Comparison of ENCODE assay signal across 9 mouse cellular contexts in genomic region chr5:23788390-23788830, GRCm38 (mm10). TPM values are rescaled to one million over a fixed set of nuclear protein-coding genes. Genes with fewer than 3 reads are reported as not detected.
DNase-seq lines count a peak whose midpoint lies in the region; ATAC-seq and TF ChIP-seq lines count a peak whose summit lies in the region.
"Had no signal": no experiment of that assay in that cellular context is flagged by ENCODE, and none has a peak within 500 bp of the region (broad histone marks: within the 10 kb centered on the region; RNA-seq: fewer than 3 reads in every experiment).

No protein-coding gene starts in this region.

- DNase-seq in liver, adult 2 months (ENCODE audit: extremely low read depth, low read depth, low spot score), result no peak
- DNase-seq in liver, result no peak
- DNase-seq in adrenal gland, postnatal 36 days, result no peak
- no peak for DNase-seq in embryo, embryonic 11 days
- DNase-seq in right cerebral cortex, postnatal 25 days, result no peak
- DNase-seq: kidney, postnatal 10 days had no signal

- peak overlapping the region; percentile 88 for H3K4me2 ChIP-seq in embryonic facial prominence, embryonic 13.5 days
- peak overlapping the region; percentile 77 for H3K4me2 ChIP-seq in intestine, postnatal 0 days (replicated peaks; ENCODE audit: low read depth)
- peak overlapping the region; percentile 88 for H3K4me2 ChIP-seq in neural tube, embryonic 14.5 days (ENCODE audit: low read depth, low read length)

- peak overlapping the region; percentile 76; the same call in 1 of the 2 replicates for H3K4me3 ChIP-seq in liver, adult 2 months (ENCODE audit: insufficient read depth, low read depth, low read length)
- H3K4me3 ChIP-seq in embryonic facial prominence, embryonic 13.5 days, result peak overlapping the region; percentile 97
- H3K4me3 ChIP-seq in intestine, postnatal 0 days (ENCODE audit: low read depth, low read length), result peak overlapping the region; percentile 99
- peak overlapping the region; percentile 90 for H3K4me3 ChIP-seq in neural tube, embryonic 14.5 days (ENCODE audit: low read depth, low read length)

- no peaks in the 10 kb centered on the region for H3K27me3 ChIP-seq in liver, adult 2 months (ENCODE audit: control insufficient read depth, insufficient read depth, low read length)
- H3K27me3 ChIP-seq in embryonic facial prominence, embryonic 13.5 days, result no peaks in the 10 kb centered on the region
- H3K27me3 ChIP-seq in intestine, postnatal 0 days (replicated peaks; ENCODE audit: control insufficient read depth, insufficient read depth, low read length), result no peaks in the 10 kb centered on the region
- no peaks in the 10 kb centered on the region for H3K27me3 ChIP-seq in neural tube, embryonic 14.5 days (ENCODE audit: control insufficient read depth, insufficient read depth, low read length)

- TF ChIP-seq CTCF in liver, adult 2 months (IDR thresholded peaks at IDR 0.05; ENCODE audit: low read depth, low read length), result no peak
- TF ChIP-seq CTCF in intestine, postnatal 0 days (IDR thresholded peaks at IDR 0.05; ENCODE audit: low read depth), result no peak

- TF ChIP-seq POLR2A in liver, adult 2 months (IDR thresholded peaks at IDR 0.05; ENCODE audit: extremely low read depth, insufficient read depth, low read length), result no peak

- no peaks in the 10 kb centered on the region; the same call in 1 of the 2 replicates for H3K36me3 ChIP-seq in liver, adult 2 months (ENCODE audit: control insufficient read depth, insufficient read depth, low read length)
- peaks cover 26% of the 10 kb centered on the region for H3K36me3 ChIP-seq in embryonic facial prominence, embryonic 13.5 days
- H3K36me3 ChIP-seq in intestine, postnatal 0 days (ENCODE audit: control insufficient read depth, insufficient read depth), result no peaks in the 10 kb centered on the region; the same call in none of the 2 replicates
- H3K36me3 ChIP-seq in neural tube, embryonic 14.5 days (ENCODE audit: control insufficient read depth, insufficient read depth, low read length), result no peaks in the 10 kb centered on the region

- no peak overlapping the region for H3K9ac ChIP-seq in liver, adult 2 months (ENCODE audit: low read depth, low read length)
- peak overlapping the region; percentile 95 for H3K9ac ChIP-seq in embryonic facial prominence, embryonic 13.5 days
- peak overlapping the region; percentile 87; the same call in 1 of the 2 replicates for H3K9ac ChIP-seq in intestine, postnatal 0 days (ENCODE audit: low read depth, low read length)
- peak overlapping the region; percentile 82 for H3K9ac ChIP-seq in neural tube, embryonic 14.5 days (replicated peaks; ENCODE audit: low read depth, low read length)

- H3K79me2 ChIP-seq in liver, adult 2 months (ENCODE audit: control insufficient read depth, insufficient read depth, low read length), result no peaks in the 10 kb centered on the region

- 14% methylated on average over 3 of the region's 3 CpGs for whole genome bisulfite sequencing in liver, adult 2 months
- 48% methylated on average over 3 of the region's 3 CpGs for WGBS in embryonic facial prominence, embryonic 13.5 days
- 26% methylated on average over 3 of the region's 3 CpGs for WGBS in intestine, postnatal 0 days
- WGBS in neural tube, embryonic 14.5 days, result 48% methylated on average over 3 of the region's 3 CpGs

- no peaks in the 10 kb centered on the region for H3K9me3 ChIP-seq in embryonic facial prominence, embryonic 13.5 days
- no peaks in the 10 kb centered on the region for H3K9me3 ChIP-seq in intestine, postnatal 0 days (ENCODE audit: control insufficient read depth)
- H3K9me3 ChIP-seq in neural tube, embryonic 14.5 days (ENCODE audit: control insufficient read depth, low read length), result no peaks in the 10 kb centered on the region

- no peak for ATAC-seq in embryonic facial prominence, embryonic 13.5 days (ENCODE audit: insufficient number of reproducible peaks, insufficient read depth, low FRiP score, low TSS enrichment, low read depth)
- no peak for ATAC-seq in intestine, postnatal 0 days
- ATAC-seq in neural tube, embryonic 14.5 days (ENCODE audit: low read depth), result no peak

- H3K4me1 ChIP-seq in liver, adult 2 months (ENCODE audit: control insufficient read depth, insufficient read depth, low read length), result peaks cover 3% of the 10 kb centered on the region
- peaks cover 9% of the 10 kb centered on the region for H3K4me1 ChIP-seq in embryonic facial prominence, embryonic 13.5 days
- no peaks in the 10 kb centered on the region for H3K4me1 ChIP-seq in intestine, postnatal 0 days (replicated peaks; ENCODE audit: control insufficient read depth, insufficient read depth, low read length)
- peaks cover 8% of the 10 kb centered on the region for H3K4me1 ChIP-seq in neural tube, embryonic 14.5 days (ENCODE audit: control insufficient read depth, insufficient read depth, low read length)

- no peak overlapping the region for H3K27ac ChIP-seq in liver, adult 2 months (replicated peaks; ENCODE audit: insufficient read depth, low read depth, low read length)
- H3K27ac ChIP-seq in embryonic facial prominence, embryonic 13.5 days, result 0 out of 2 replicates have a peak overlapping the region, but pooled peaks have one; percentile 60
- no peak overlapping the region for H3K27ac ChIP-seq in intestine, postnatal 0 days (ENCODE audit: low read depth, low read length)
- no peak overlapping the region for H3K27ac ChIP-seq in neural tube, embryonic 14.5 days (ENCODE audit: low read depth, low read length)

RNA-seq across cellular contexts. Expression of gene Rint1, which starts 0.9 kb away (rescaled TPM):
- 13.6 and 16.7 TPM in 2 replicates for total RNA-seq in liver, adult 2 months (2014; rRNA removed)
- polyA plus RNA-seq in liver, adult 2 months (2012; rRNA removed), result 5.3 and 13.6 TPM in 2 replicates
- polyA plus RNA-seq in embryonic facial prominence, embryonic 13.5 days (2015; fragmentation: Nextera tagmentation; extraction: Ambion mirVana), result 48.3 and 48.4 TPM in 2 replicates
- 12.4 and 14.7 TPM in 2 replicates for polyA plus RNA-seq in intestine, postnatal 0 days (2015; fragmentation: Nextera tagmentation; extraction: Ambion mirVana)
- 27.5 and 31.1 TPM in 2 replicates for polyA plus RNA-seq in neural tube, embryonic 14.5 days (2014; fragmentation: Nextera tagmentation; extraction: Ambion mirVana)
- 10 to 100 TPM; 21.8 to 26.2 TPM for total RNA-seq in adrenal gland, postnatal 36 days (2021)

RNA-seq across cellular contexts. Expression of gene Pus7, which starts 4.9 kb away (rescaled TPM):
- total RNA-seq in liver, adult 2 months (2014; rRNA removed), result 6.0 and 7.0 TPM in 2 replicates
- 1.7 and 2.6 TPM in 2 replicates for polyA plus RNA-seq in liver, adult 2 months (2012; rRNA removed)
- 34.9 and 35.2 TPM in 2 replicates for polyA plus RNA-seq in embryonic facial prominence, embryonic 13.5 days (2015; fragmentation: Nextera tagmentation; extraction: Ambion mirVana)
- 5.8 and 6.1 TPM in 2 replicates for polyA plus RNA-seq in intestine, postnatal 0 days (2015; fragmentation: Nextera tagmentation; extraction: Ambion mirVana)
- 19.1 and 22.4 TPM in 2 replicates for polyA plus RNA-seq in neural tube, embryonic 14.5 days (2014; fragmentation: Nextera tagmentation; extraction: Ambion mirVana)
- total RNA-seq in adrenal gland, postnatal 36 days (2021), result 10 to 100 TPM; 19.9 to 22.6 TPM

RNA-seq across cellular contexts. Expression of gene Tomm7, which starts 55.6 kb away (rescaled TPM):
- total RNA-seq in liver, adult 2 months (2014; rRNA removed), result 54.5 and 66.2 TPM in 2 replicates
- 31.0 and 33.8 TPM in 2 replicates for polyA plus RNA-seq in liver, adult 2 months (2012; rRNA removed)
- polyA plus RNA-seq in embryonic facial prominence, embryonic 13.5 days (2015; fragmentation: Nextera tagmentation; extraction: Ambion mirVana), result 111 and 123 TPM in 2 replicates
- polyA plus RNA-seq in intestine, postnatal 0 days (2015; fragmentation: Nextera tagmentation; extraction: Ambion mirVana), result 111 and 118 TPM in 2 replicates
- 79.4 and 81.1 TPM in 2 replicates for polyA plus RNA-seq in neural tube, embryonic 14.5 days (2014; fragmentation: Nextera tagmentation; extraction: Ambion mirVana)
- total RNA-seq in adrenal gland, postnatal 36 days (2021), result 100 to 1,000 TPM; 118 to 121 TPM
